Mouse (Mus musculus): ENCODE measurements at regions not wholly inside any gene's neighbourhood (a gene's known extent, or its start where the extent isn't known, plus 50 kb on each side); places are given as distances from the start of the nearest gene placed in this dataset.

GRCm38 (mm10) chr13:47855422-47856108 lies 405.5 kb upstream of the Id4 start:
- no peak overlapping the region for H3K27ac ChIP-seq (ENCODE audit: control insufficient read depth, insufficient read depth, low read depth, low read length)
- H3K4me3 ChIP-seq (ENCODE audit: control insufficient read depth, low read depth, low read length), result no peak overlapping the region
- TF ChIP-seq POLR2A (IDR thresholded peaks at IDR 0.05; ENCODE audit: control insufficient read depth, low read depth, low read length), result no peak
- TF ChIP-seq CTCF (IDR thresholded peaks at IDR 0.05; ENCODE audit: control insufficient read depth, insufficient read depth, insufficient replicate concordance, low read depth, low read length), result no peak
- H3K36me3 ChIP-seq (ENCODE audit: control insufficient read depth, insufficient read depth, low read length), result no peaks in the 10 kb centered on the region
- peaks cover 4% of the 10 kb centered on the region; the same call in 1 of the 2 replicates for H3K4me1 ChIP-seq (ENCODE audit: control insufficient read depth, insufficient read depth, low read length)
- peaks cover 2% of the 10 kb centered on the region; the same call in 1 of the 2 replicates for H3K27me3 ChIP-seq (ENCODE audit: control insufficient read depth, insufficient read depth, low read length)

- Histone ChIP-seq H3K36me3 (ENCODE audit: control insufficient read depth, insufficient read depth, low read length) (no peaks in the 10 kb centered on the region), H3K4me1 (ENCODE audit: control insufficient read depth, insufficient read depth, low read length) (peaks cover 4% of the 10 kb centered on the region; the same call in 1 of the 2 replicates), H3K27me3 (ENCODE audit: control insufficient read depth, insufficient read depth, low read length) (peaks cover 2% of the 10 kb centered on the region; the same call in 1 of the 2 replicates), H3K27ac (ENCODE audit: control insufficient read depth, insufficient read depth, low read depth, low read length) (no peak overlapping the region), H3K4me3 (ENCODE audit: control insufficient read depth, low read depth, low read length) (no peak overlapping the region)
- TF ChIP-seq POLR2A (IDR thresholded peaks at IDR 0.05; ENCODE audit: control insufficient read depth, low read depth, low read length) (no peak), CTCF (IDR thresholded peaks at IDR 0.05; ENCODE audit: control insufficient read depth, insufficient read depth, insufficient replicate concordance, low read depth, low read length) (no peak)
These were observed 402.1 kb upstream of the Id4 start for GRCm38 (mm10) chr13:47858946-47859345.

DNA sequence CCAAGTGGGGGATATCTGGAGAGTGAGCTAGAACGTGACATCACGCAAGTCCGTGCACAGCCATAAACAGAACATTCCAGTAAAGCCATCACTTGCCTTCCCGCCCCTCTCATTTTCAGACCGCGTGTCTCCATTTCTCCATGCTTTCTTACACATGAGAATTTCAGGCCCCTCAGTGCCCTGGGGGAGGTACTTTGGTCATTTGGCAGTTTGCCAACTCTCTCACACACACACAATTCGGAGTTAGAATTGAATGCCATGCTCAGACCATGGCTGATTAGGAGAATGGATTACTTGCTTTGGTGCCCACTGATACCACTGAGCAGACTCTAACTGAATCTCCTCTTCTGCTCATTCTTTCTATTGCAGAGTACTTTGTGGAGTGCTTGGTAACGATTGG lies 400.7 kb upstream of the Id4 start:
- Histone ChIP-seq H3K27ac (ENCODE audit: control insufficient read depth, insufficient read depth, low read depth, low read length) (no peak overlapping the region), H3K4me3 (ENCODE audit: control insufficient read depth, low read depth, low read length) (no peak overlapping the region), H3K36me3 (ENCODE audit: control insufficient read depth, insufficient read depth, low read length) (no peaks in the 10 kb centered on the region), H3K4me1 (ENCODE audit: control insufficient read depth, insufficient read depth, low read length) (peaks cover 4% of the 10 kb centered on the region; the same call in 1 of the 2 replicates), H3K27me3 (ENCODE audit: control insufficient read depth, insufficient read depth, low read length) (peaks cover 2% of the 10 kb centered on the region; the same call in 1 of the 2 replicates)
- TF ChIP-seq POLR2A (IDR thresholded peaks at IDR 0.05; ENCODE audit: control insufficient read depth, low read depth, low read length) (no peak), CTCF (IDR thresholded peaks at IDR 0.05; ENCODE audit: control insufficient read depth, insufficient read depth, insufficient replicate concordance, low read depth, low read length) (no peak)

DNA sequence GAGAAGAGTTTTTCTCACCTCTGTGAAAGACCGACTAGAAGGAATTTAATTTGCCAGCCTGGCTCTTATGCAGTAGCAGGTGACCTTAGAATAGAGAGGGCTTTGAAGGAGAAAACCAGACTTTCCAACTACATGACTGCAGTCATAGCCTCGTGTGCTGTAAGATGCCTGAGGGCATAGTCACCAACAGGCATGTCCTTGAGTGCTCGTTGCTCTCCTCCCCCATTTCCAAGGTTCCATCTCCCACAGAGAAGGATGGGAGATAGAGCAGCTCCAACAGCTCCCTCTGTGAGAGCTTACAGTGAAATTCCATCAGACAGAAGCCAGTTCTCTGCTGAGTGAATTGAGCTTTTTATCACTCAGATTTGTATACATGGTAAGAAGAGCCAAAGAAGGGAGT lies 398.1 kb upstream of the Id4 start:
- no peak overlapping the region for H3K27ac ChIP-seq (ENCODE audit: control insufficient read depth, insufficient read depth, low read depth, low read length)
- H3K4me1 ChIP-seq (ENCODE audit: control insufficient read depth, insufficient read depth, low read length), result no peaks in the 10 kb centered on the region
- no peak overlapping the region for H3K4me3 ChIP-seq (ENCODE audit: control insufficient read depth, low read depth, low read length)
- H3K27me3 ChIP-seq (ENCODE audit: control insufficient read depth, insufficient read depth, low read length), result no peaks in the 10 kb centered on the region
- TF ChIP-seq CTCF (IDR thresholded peaks at IDR 0.05; ENCODE audit: control insufficient read depth, insufficient read depth, insufficient replicate concordance, low read depth, low read length), result no peak
- TF ChIP-seq POLR2A (IDR thresholded peaks at IDR 0.05; ENCODE audit: control insufficient read depth, low read depth, low read length), result no peak
- no peaks in the 10 kb centered on the region for H3K36me3 ChIP-seq (ENCODE audit: control insufficient read depth, insufficient read depth, low read length)

GRCm38 (mm10) chr13:47868656-47869055 lies 392.4 kb upstream of the Id4 start:
- Histone ChIP-seq H3K27me3 (ENCODE audit: control insufficient read depth, insufficient read depth, low read length) (no peaks in the 10 kb centered on the region), H3K36me3 (ENCODE audit: control insufficient read depth, insufficient read depth, low read length) (no peaks in the 10 kb centered on the region), H3K4me3 (ENCODE audit: control insufficient read depth, low read depth, low read length) (no peak overlapping the region), H3K27ac (ENCODE audit: control insufficient read depth, insufficient read depth, low read depth, low read length) (no peak overlapping the region), H3K4me1 (ENCODE audit: control insufficient read depth, insufficient read depth, low read length) (no peaks in the 10 kb centered on the region)
- TF ChIP-seq POLR2A (IDR thresholded peaks at IDR 0.05; ENCODE audit: control insufficient read depth, low read depth, low read length), result no peak
- no peak for TF ChIP-seq CTCF (IDR thresholded peaks at IDR 0.05; ENCODE audit: control insufficient read depth, insufficient read depth, insufficient replicate concordance, low read depth, low read length)

DNA sequence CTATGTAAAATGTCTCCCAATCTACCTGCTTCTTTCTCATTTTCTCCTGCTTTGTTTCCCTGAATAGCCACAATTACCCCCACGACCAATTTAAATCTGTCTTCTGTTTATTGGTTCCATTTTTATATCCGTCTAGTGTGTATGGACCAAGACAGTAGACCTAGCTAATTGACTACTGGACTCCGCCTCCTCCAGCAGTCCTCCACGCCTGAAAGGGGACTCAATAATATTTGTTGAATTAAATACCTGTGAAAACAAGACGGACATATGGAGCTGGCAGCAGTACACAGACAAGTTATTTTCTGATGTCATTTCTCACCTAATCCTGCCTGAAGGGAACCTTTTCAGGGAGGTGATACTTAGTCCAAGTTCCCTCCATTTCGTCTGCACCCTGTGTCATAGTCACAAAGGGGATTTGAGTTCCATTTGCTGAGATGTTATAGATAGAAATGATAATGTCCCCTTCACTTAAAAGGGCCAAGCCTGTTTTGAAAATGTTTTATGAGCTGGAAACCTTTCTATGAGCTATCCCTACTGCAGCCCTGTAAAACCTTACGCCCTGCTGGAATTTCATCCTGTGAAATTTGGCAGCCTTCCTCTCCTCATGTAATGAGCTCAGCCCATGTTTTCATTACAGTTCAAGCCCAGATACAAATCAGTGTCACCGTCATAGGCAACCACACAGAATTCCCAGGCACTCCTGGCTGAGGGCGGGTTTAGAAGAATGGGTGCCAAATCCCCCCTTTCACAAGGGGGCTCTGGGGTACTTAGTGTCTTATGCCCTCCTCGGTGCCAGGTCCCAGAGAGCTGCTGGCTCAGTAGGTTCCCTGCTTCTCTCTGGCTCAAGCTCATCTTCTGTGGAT lies 391.1 kb upstream of the Id4 start:
- Histone ChIP-seq H3K4me3 (ENCODE audit: control insufficient read depth, low read depth, low read length) (no peak overlapping the region), H3K27ac (ENCODE audit: control insufficient read depth, insufficient read depth, low read depth, low read length) (no peak overlapping the region), H3K4me1 (ENCODE audit: control insufficient read depth, insufficient read depth, low read length) (no peaks in the 10 kb centered on the region), H3K36me3 (ENCODE audit: control insufficient read depth, insufficient read depth, low read length) (no peaks in the 10 kb centered on the region), H3K27me3 (ENCODE audit: control insufficient read depth, insufficient read depth, low read length) (no peaks in the 10 kb centered on the region)
- TF ChIP-seq CTCF (IDR thresholded peaks at IDR 0.05; ENCODE audit: control insufficient read depth, insufficient read depth, insufficient replicate concordance, low read depth, low read length) (no peak), POLR2A (IDR thresholded peaks at IDR 0.05; ENCODE audit: control insufficient read depth, low read depth, low read length) (no peak)

GRCm38 (mm10) chr13:47872645-47873044 lies 388.4 kb upstream of the Id4 start:
- Histone ChIP-seq H3K36me3 (ENCODE audit: control insufficient read depth, insufficient read depth, low read length) (no peaks in the 10 kb centered on the region), H3K27me3 (ENCODE audit: control insufficient read depth, insufficient read depth, low read length) (no peaks in the 10 kb centered on the region), H3K4me3 (ENCODE audit: control insufficient read depth, low read depth, low read length) (no peak overlapping the region), H3K4me1 (ENCODE audit: control insufficient read depth, insufficient read depth, low read length) (no peaks in the 10 kb centered on the region), H3K27ac (ENCODE audit: control insufficient read depth, insufficient read depth, low read depth, low read length) (no peak overlapping the region)
- TF ChIP-seq CTCF (IDR thresholded peaks at IDR 0.05; ENCODE audit: control insufficient read depth, insufficient read depth, insufficient replicate concordance, low read depth, low read length) (no peak), POLR2A (IDR thresholded peaks at IDR 0.05; ENCODE audit: control insufficient read depth, low read depth, low read length) (no peak)
